Mouse (Mus musculus) E14TG2a.4 (cell line): ENCODE measurements around the gene 2900026A02Rik.

ENCODE experiments used
- CTCF ChIP-seq: conservative IDR thresholded peaks from 2 replicates; pipeline ENCODE4 v1.5.1; 2014; ENCODE audit warnings: low read length
- NANOG ChIP-seq: IDR thresholded peaks from 2 replicates; pipeline ENCODE4 v1.6.1; 2014; ENCODE audit warnings: borderline replicate concordance, low read length, mixed read lengths

GRCm38 (mm10) chr5:113121591-113121875 is 99.5 kb downstream of the 2900026A02Rik start:
- TF ChIP-seq CTCF (no peak), NANOG (no peak)
